Mouse (Mus musculus) MEL (cell line): ENCODE measurements around the gene Ccdc162. TPM values are rescaled to one million over a fixed set of nuclear protein-coding genes. Genes with fewer than 3 reads are reported as not detected.

Experiments
- DNase-seq: peaks from one replicate; pipeline ENCODE4 v3.0.0; 2011; ENCODE audit warnings: low read depth, low spot score
- H3K27ac ChIP-seq: 2 replicates; pipeline ENCODE4 v1.5.1; 2012; ENCODE audit warnings: low read depth, mild to moderate bottlenecking, control low read depth, low read length, moderate library complexity; ENCODE audit not compliant: control insufficient read depth
- H3K27me3 ChIP-seq, 2 experiments: fragments of 150-350 bp in 1 of 2; sonication (generic) in 1 of 2; 2 replicates each; pipeline ENCODE4 v1.6.1; 2012; ENCODE audit warnings: low read length in 2 of 2, mild to moderate bottlenecking in 2 of 2, improper control_type of control experiment in 1 of 2, moderate library complexity in 1 of 2; ENCODE audit not compliant: insufficient read depth in 2 of 2, control insufficient read depth in 1 of 2
- H3K36me3 ChIP-seq, 2 experiments: 2 replicates each; pipeline ENCODE4 v1.6.1; 2012 to 2014; ENCODE audit warnings: low read length in 2 of 2, improper control_type of control experiment in 1 of 2, inconsistent platforms in 1 of 2, mild to moderate bottlenecking in 1 of 2; ENCODE audit not compliant: insufficient read depth in 2 of 2, control insufficient read depth in 1 of 2
- H3K4me1 ChIP-seq, 2 experiments: fragments of 150-350 bp in 1 of 2; sonication (generic) in 1 of 2; 2 replicates each; pipeline ENCODE4 v1.6.1; 2012; ENCODE audit warnings: low read length in 2 of 2, improper control_type of control experiment in 1 of 2, mild to moderate bottlenecking in 1 of 2; ENCODE audit not compliant: insufficient read depth in 2 of 2, control insufficient read depth in 1 of 2
- H3K4me3 ChIP-seq, 2 experiments: fragments of 150-350 bp in 1 of 2; sonication (generic) in 1 of 2; 2 replicates each; pipeline ENCODE4 v1.5.1; 2012; ENCODE audit warnings: low read depth in 2 of 2, low read length in 2 of 2, mild to moderate bottlenecking in 2 of 2, moderate library complexity in 2 of 2, control low read depth in 1 of 2, improper control_type of control experiment in 1 of 2; ENCODE audit not compliant: control insufficient read depth in 1 of 2, insufficient read depth in 1 of 2
- H3K79me2 ChIP-seq: 2 replicates; pipeline ENCODE4 v1.6.1; 2012; ENCODE audit warnings: mild to moderate bottlenecking, low read length, moderate library complexity; ENCODE audit not compliant: control insufficient read depth, poor library complexity, insufficient read depth
- H3K9ac ChIP-seq: 2 replicates; pipeline ENCODE4 v1.6.1; 2012; ENCODE audit warnings: low read depth, mild to moderate bottlenecking, control low read depth, low read length, moderate library complexity; ENCODE audit not compliant: control insufficient read depth, poor library complexity, severe bottlenecking
- H3K9me3 ChIP-seq: fragments of 150-350 bp; sonication (generic); replicated peaks from 2 replicates; pipeline ENCODE4 v1.6.1; 2012; ENCODE audit warnings: mild to moderate bottlenecking, low read length, improper control_type of control experiment, moderate library complexity; ENCODE audit not compliant: insufficient read depth
- BHLHE40 ChIP-seq: IDR thresholded peaks from 2 replicates; pipeline ENCODE4 v1.6.1; 2012; ENCODE audit warnings: low read depth, mild to moderate bottlenecking, inconsistent platforms, low read length, improper control_type of control experiment, borderline replicate concordance
- CHD2 ChIP-seq: IDR thresholded peaks from 2 replicates; pipeline ENCODE4 v1.6.1; 2011; ENCODE audit warnings: low read length, improper control_type of control experiment
- CTCF ChIP-seq, 3 experiments: IDR thresholded peaks in 2 of 3; conservative IDR thresholded peaks in 1 of 3; 2 replicates each; pipeline ENCODE4 v1.5.1; 2011 to 2012; ENCODE audit warnings: low read length in 3 of 3, low read depth in 2 of 3, mild to moderate bottlenecking in 2 of 3, improper control_type of control experiment in 1 of 3, inconsistent platforms in 1 of 3, mixed read lengths in 1 of 3, moderate library complexity in 1 of 3; ENCODE audit not compliant: control insufficient read depth in 1 of 3, insufficient read depth in 1 of 3, poor library complexity in 1 of 3, severe bottlenecking in 1 of 3
- ELF1 ChIP-seq: IDR thresholded peaks from 2 replicates; pipeline ENCODE4 v1.6.1; 2014; ENCODE audit warnings: low read depth, mild to moderate bottlenecking, inconsistent platforms, low read length, improper control_type of control experiment, moderate library complexity
- GABPA ChIP-seq: IDR thresholded peaks from 2 replicates; pipeline ENCODE4 v1.6.1; 2012; ENCODE audit warnings: low read depth, mild to moderate bottlenecking, inconsistent platforms, low read length, improper control_type of control experiment, moderate library complexity
- GATA1 ChIP-seq: IDR thresholded peaks from 2 replicates; pipeline ENCODE4 v1.6.1; 2011; ENCODE audit warnings: low read depth, low read length, improper control_type of control experiment
- HCFC1 ChIP-seq: IDR thresholded peaks from 2 replicates; pipeline ENCODE4 v1.6.1; 2012; ENCODE audit warnings: low read depth, mild to moderate bottlenecking, inconsistent platforms, low read length, improper control_type of control experiment, moderate library complexity
- JUND ChIP-seq: IDR thresholded peaks from 2 replicates; pipeline ENCODE4 v1.6.1; 2011; ENCODE audit warnings: low read depth, mild to moderate bottlenecking, improper control_type of control experiment, low read length
- KAT2A ChIP-seq: conservative IDR thresholded peaks from 2 replicates; pipeline ENCODE4 v1.6.1; 2012; ENCODE audit warnings: low read depth, low read length, improper control_type of control experiment, inconsistent platforms
- MAX ChIP-seq: IDR thresholded peaks from 2 replicates; pipeline ENCODE4 v1.6.1; 2011; ENCODE audit warnings: low read length, improper control_type of control experiment
- MXI1 ChIP-seq: IDR thresholded peaks from 2 replicates; pipeline ENCODE4 v1.6.1; 2011; ENCODE audit warnings: mild to moderate bottlenecking, low read depth, low read length, improper control_type of control experiment
- MYB ChIP-seq: IDR thresholded peaks from 2 replicates; pipeline ENCODE4 v1.6.1; 2011; ENCODE audit warnings: mild to moderate bottlenecking, low read depth, low read length, improper control_type of control experiment
- MYC ChIP-seq: IDR thresholded peaks from 2 replicates; pipeline ENCODE4 v1.6.1; 2011; ENCODE audit warnings: low read depth, mild to moderate bottlenecking, low read length, improper control_type of control experiment, moderate library complexity
- NRF1 ChIP-seq: IDR thresholded peaks from 2 replicates; pipeline ENCODE4 v1.6.1; 2014; ENCODE audit warnings: low read depth, mild to moderate bottlenecking, inconsistent platforms, low read length, improper control_type of control experiment, moderate library complexity; ENCODE audit not compliant: poor library complexity, insufficient read depth, severe bottlenecking
- POLR2A ChIP-seq, 2 experiments: IDR thresholded peaks; 2 replicates each; pipeline ENCODE4 v1.6.1; 2011 to 2012; ENCODE audit warnings: low read length in 2 of 2, mild to moderate bottlenecking in 2 of 2, control low read depth in 1 of 2, improper control_type of control experiment in 1 of 2, low read depth in 1 of 2, moderate library complexity in 1 of 2; ENCODE audit not compliant: control insufficient read depth in 1 of 2, insufficient read depth in 1 of 2, poor library complexity in 1 of 2
- POLR2AphosphoS5 ChIP-seq: IDR thresholded peaks from 2 replicates; pipeline ENCODE4 v1.6.1; 2012; ENCODE audit warnings: low read depth, borderline replicate concordance, mild to moderate bottlenecking, inconsistent platforms, low read length, moderate library complexity, mixed read lengths
- RAD21 ChIP-seq: IDR thresholded peaks from 2 replicates; pipeline ENCODE4 v1.6.1; 2011; ENCODE audit warnings: mild to moderate bottlenecking, low read depth, low read length, improper control_type of control experiment
- RCOR1 ChIP-seq: IDR thresholded peaks from 2 replicates; pipeline ENCODE4 v1.6.1; 2012; ENCODE audit warnings: low read depth, mild to moderate bottlenecking, inconsistent platforms, low read length, improper control_type of control experiment
- SIN3A ChIP-seq: IDR thresholded peaks from 2 replicates; pipeline ENCODE4 v1.6.1; 2012; ENCODE audit warnings: low read length, improper control_type of control experiment, inconsistent platforms
- SMC3 ChIP-seq: IDR thresholded peaks from 2 replicates; pipeline ENCODE4 v1.6.1; 2011; ENCODE audit warnings: low read depth, low read length, improper control_type of control experiment
- TAL1 ChIP-seq: IDR thresholded peaks from 2 replicates; pipeline ENCODE4 v1.6.1; 2012; ENCODE audit warnings: mild to moderate bottlenecking, inconsistent platforms, low read length, moderate library complexity, mixed read lengths
- TBP ChIP-seq: IDR thresholded peaks from 2 replicates; pipeline ENCODE4 v1.8.0; 2011; ENCODE audit warnings: low read depth, low read length, improper control_type of control experiment
- UBTF ChIP-seq: IDR thresholded peaks from 2 replicates; pipeline ENCODE4 v1.6.1; 2012; ENCODE audit warnings: low read depth, mild to moderate bottlenecking, inconsistent platforms, low read length, improper control_type of control experiment, moderate library complexity, borderline replicate concordance; ENCODE audit not compliant: insufficient read depth
- USF1 ChIP-seq: IDR thresholded peaks from 2 replicates; pipeline ENCODE4 v1.6.1; 2014; ENCODE audit warnings: low read depth, mild to moderate bottlenecking, inconsistent platforms, low read length, improper control_type of control experiment, moderate library complexity
- USF2 ChIP-seq, 2 experiments: IDR thresholded peaks; 2 replicates each; pipeline ENCODE4 v1.6.1; 2011 to 2012; ENCODE audit warnings: improper control_type of control experiment in 2 of 2, low read length in 2 of 2, borderline replicate concordance in 1 of 2, inconsistent platforms in 1 of 2, low read depth in 1 of 2, mild to moderate bottlenecking in 1 of 2; ENCODE audit not compliant: insufficient read depth in 1 of 2
- ZC3H11A ChIP-seq: IDR thresholded peaks from 2 replicates; pipeline ENCODE4 v1.6.1; 2012; ENCODE audit warnings: low read depth, mild to moderate bottlenecking, inconsistent platforms, low read length, improper control_type of control experiment
- ZNF384 ChIP-seq: IDR thresholded peaks from 2 replicates; pipeline ENCODE4 v1.6.1; 2012; ENCODE audit warnings: low read depth, mild to moderate bottlenecking, inconsistent platforms, low read length, improper control_type of control experiment
- polyA plus RNA-seq, 2 experiments: library from polyadenylated mRNA; stranded (reverse) in 1 of 2; unstranded in 1 of 2; fragments of >175 nt in 1 of 2; fragments of >200 nt in 1 of 2; gene quantifications; 2 replicates each; pipeline versions ENCODE4 v1.2.1 to v1.2.4; 2012; ENCODE audit warnings: low replicate concordance in 2 of 2, low read depth in 1 of 2; ENCODE audit not compliant: insufficient read length in 2 of 2, insufficient read depth in 1 of 2, missing spikeins in 1 of 2
- total RNA-seq: library from RNA; depleted of rRNA; stranded (reverse); fragments of 300-350 nt; gene quantifications from 2 replicates; pipeline ENCODE4 v1.2.3, GENCODE M21; 2012

Ccdc162 gene
- total and polyA plus RNA-seq, 3 experiments, result 0.06 TPM; not detected in 2

DNA sequence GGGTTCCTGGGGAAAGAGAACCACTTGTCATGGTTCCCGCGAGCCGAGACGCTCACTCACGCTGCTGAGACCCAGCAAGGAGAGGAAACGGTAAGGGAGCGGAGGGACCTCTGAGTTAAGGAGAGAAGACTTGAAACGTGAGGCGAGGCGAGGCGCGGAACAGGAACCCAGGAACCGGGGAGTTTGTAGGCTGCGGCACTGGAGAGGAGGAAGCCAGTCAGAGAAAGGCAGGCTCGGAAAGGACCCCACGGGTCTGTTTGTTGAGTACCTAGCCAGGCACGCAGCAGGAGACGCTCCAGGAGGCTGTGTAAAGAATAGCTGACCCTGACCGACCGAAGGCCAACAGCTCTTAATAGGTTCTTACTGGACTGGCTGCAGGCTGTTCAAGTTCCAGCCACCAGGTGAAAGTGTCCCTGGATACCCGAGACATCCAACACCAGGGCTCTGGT is 31.9 kb downstream of the Ccdc162 start:
- no peaks in the 10 kb centered on the region for H3K79me2 ChIP-seq
- no peak for TF ChIP-seq ZNF384
- TF ChIP-seq KAT2A, result no peak
- TF ChIP-seq POLR2AphosphoS5, result no peak
- no peak for TF ChIP-seq HCFC1
- TF ChIP-seq CTCF (IDR thresholded peaks at IDR 0.05 in 2 of 3, conservative IDR thresholded peaks at IDR 0.05 in 1 of 3; ENCODE audit: control insufficient read depth in 1 of 3, insufficient read depth in 1 of 3, low read depth in 2 of 3, low read length in 3 of 3, poor library complexity in 1 of 3, severe bottlenecking in 1 of 3), result no peak
- no peak for TF ChIP-seq SMC3
- no peak for TF ChIP-seq GABPA
- no peak for TF ChIP-seq TAL1
- no peak for TF ChIP-seq NRF1
- TF ChIP-seq GATA1, result no peak
- no peak for TF ChIP-seq POLR2A (IDR thresholded peaks at IDR 0.05; ENCODE audit: control insufficient read depth in 1 of 2, insufficient read depth in 1 of 2, low read depth in 1 of 2, low read length in 2 of 2, poor library complexity in 1 of 2)
- no peak for TF ChIP-seq MAX
- TF ChIP-seq RCOR1, result no peak
- no peak for TF ChIP-seq ZC3H11A
- TF ChIP-seq CHD2, result no peak
- no peak for TF ChIP-seq USF2 (IDR thresholded peaks at IDR 0.05; ENCODE audit: borderline replicate concordance in 1 of 2, insufficient read depth in 1 of 2, low read depth in 1 of 2, low read length in 2 of 2)
- TF ChIP-seq ELF1, result no peak
- no peak for TF ChIP-seq TBP
- no peak for TF ChIP-seq JUND
- no peak for TF ChIP-seq MXI1
- H3K27me3 ChIP-seq, result peaks cover 3 to 10% of the 10 kb centered on the region in 2 experiments; a peak in 3 of 4 replicates
- no peak overlapping the region for H3K27ac ChIP-seq
- no peaks in the 10 kb centered on the region for H3K4me1 ChIP-seq
- H3K9ac ChIP-seq, result no peak overlapping the region
- no peaks in the 10 kb centered on the region; a peak in 1 of 4 replicates for H3K36me3 ChIP-seq
- H3K4me3 ChIP-seq, result no peak overlapping the region
- DNase-seq, result no peak
- H3K9me3 ChIP-seq, result no peaks in the 10 kb centered on the region

DNA sequence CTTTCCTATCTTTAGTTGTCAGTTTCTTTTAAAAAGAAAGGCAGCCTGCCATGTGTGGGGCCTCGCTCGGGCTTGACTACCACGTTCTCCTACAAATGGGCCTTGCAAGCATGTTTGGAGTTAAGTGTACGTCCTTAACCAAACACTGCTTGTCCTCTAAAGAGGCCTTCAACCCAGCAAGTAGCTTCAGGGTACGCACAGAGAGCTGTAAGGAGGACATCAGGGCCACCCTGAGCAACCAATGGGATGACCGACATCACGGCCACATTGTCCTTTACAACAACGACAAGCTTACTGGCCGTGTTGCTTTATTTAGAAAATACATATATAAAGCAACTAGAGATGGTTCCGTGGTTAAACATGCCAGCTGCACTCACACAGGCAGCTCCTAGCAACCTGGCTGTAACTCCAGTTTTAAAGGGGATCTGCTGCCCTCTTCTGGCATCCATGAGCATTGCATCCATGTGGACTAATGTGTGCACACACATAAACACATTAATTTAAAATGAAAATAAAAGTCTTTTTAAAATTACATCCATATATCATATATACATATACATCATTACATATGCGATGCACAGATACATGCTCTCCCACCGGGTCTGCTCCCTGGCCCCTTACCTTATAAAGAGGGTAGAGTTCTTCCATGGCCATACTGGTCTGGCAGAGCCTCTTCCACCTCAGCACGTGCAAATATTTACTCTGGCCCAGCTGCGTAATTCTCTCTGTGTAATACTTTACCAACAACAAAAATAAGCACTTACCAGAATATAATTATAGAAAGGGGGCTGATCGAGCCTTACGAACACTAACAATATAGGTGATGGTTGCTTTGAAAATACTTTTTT is 33.7 kb downstream of the Ccdc162 start:
- Histone ChIP-seq H3K27ac (no peak overlapping the region), H3K9ac (no peak overlapping the region; the same call in 1 of the 2 replicates), H3K79me2 (no peaks in the 10 kb centered on the region), H3K36me3 (no peaks in the 10 kb centered on the region; a peak in 1 of 4 replicates), H3K4me1 (no peaks in the 10 kb centered on the region)
- peak; percentile 83 for DNase-seq
- TF ChIP-seq USF1 (0 out of 2 replicates have a peak, but pooled peaks have one; percentile 12), SMC3 (peak; percentile 85), ZC3H11A (peak; percentile 79), MYC (peak; percentile 52; the same call in 1 of the 2 replicates), SIN3A (peak; percentile 22; the same call in 1 of the 2 replicates), CTCF (IDR thresholded peaks at IDR 0.05 in 2 of 3, conservative IDR thresholded peaks at IDR 0.05 in 1 of 3; ENCODE audit: control insufficient read depth in 1 of 3, insufficient read depth in 1 of 3, low read depth in 2 of 3, low read length in 3 of 3, poor library complexity in 1 of 3, severe bottlenecking in 1 of 3) (peak; percentile 74 to 84 (median 77)), BHLHE40 (peak; percentile 8; the same call in 1 of the 2 replicates), UBTF (no peak), JUND (peak; percentile 29; the same call in 1 of the 2 replicates), USF2 (IDR thresholded peaks at IDR 0.05; ENCODE audit: borderline replicate concordance in 1 of 2, insufficient read depth in 1 of 2, low read depth in 1 of 2, low read length in 2 of 2) (no peak), RAD21 (peak; percentile 86), MYB (no peak)
- TF ChIP-seq, all 39 proteins: peak for 9
- H3K9me3 ChIP-seq, result no peaks in the 10 kb centered on the region
- peaks cover 0 to 8% of the 10 kb centered on the region in 2 experiments; a peak in 3 of 4 replicates for H3K27me3 ChIP-seq
- H3K4me3 ChIP-seq, result peak overlapping the region in 1 of 2 experiments; percentile 18; a peak in 1 of 4 replicates
